Mouse (Mus musculus): ENCODE data around the gene Akt2. TPM values are rescaled to one million over a fixed set of nuclear protein-coding genes. Genes with fewer than 3 reads are reported as not detected.

Gene Akt2
- polyA plus RNA-seq, 1 experiment from 2014 or later = 44.1 TPM

DNA sequence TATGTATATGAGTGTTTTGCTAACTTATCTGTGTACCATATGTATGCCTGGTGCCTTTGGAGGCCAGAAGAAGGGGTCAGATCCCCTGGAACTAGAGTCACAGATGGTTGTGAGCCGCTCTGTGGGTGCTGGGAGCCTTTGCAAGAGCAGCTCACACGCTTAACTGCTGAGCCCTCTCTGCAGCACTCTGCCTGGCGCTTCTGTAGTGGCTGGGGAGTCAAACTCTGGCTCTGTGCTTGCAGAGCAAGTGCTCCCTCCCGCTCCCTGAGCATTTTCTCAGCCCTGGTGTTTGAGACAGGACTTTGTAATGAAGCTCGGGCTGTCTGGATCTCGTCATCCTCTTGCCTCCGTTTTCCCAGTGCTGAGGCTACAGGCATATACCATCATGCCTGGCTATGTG lies 6.7 kb downstream of the Akt2 start:
- WGBS = 84% methylated on average over 7 of the region's 7 CpGs
- H3K27me3 ChIP-seq (ENCODE audit: control insufficient read depth, insufficient read depth, low read length) = no peaks in the 10 kb centered on the region
- no peaks in the 10 kb centered on the region for H3K36me3 ChIP-seq (ENCODE audit: control insufficient read depth, insufficient read depth, low read length)
- peaks cover 5% of the 10 kb centered on the region for H3K4me1 ChIP-seq (ENCODE audit: control insufficient read depth, insufficient read depth, low read length)
- no peak for ATAC-seq (ENCODE audit: low read depth)
- no peak overlapping the region for H3K9ac ChIP-seq (replicated peaks; ENCODE audit: low read depth, low read length)
- H3K4me3 ChIP-seq (ENCODE audit: low read depth, low read length) = no peak overlapping the region
- no peak overlapping the region for H3K27ac ChIP-seq (ENCODE audit: low read depth, low read length)
- H3K4me2 ChIP-seq (ENCODE audit: low read depth, low read length) = no peak overlapping the region
- H3K9me3 ChIP-seq (ENCODE audit: control insufficient read depth, low read length) = no peaks in the 10 kb centered on the region

DNA sequence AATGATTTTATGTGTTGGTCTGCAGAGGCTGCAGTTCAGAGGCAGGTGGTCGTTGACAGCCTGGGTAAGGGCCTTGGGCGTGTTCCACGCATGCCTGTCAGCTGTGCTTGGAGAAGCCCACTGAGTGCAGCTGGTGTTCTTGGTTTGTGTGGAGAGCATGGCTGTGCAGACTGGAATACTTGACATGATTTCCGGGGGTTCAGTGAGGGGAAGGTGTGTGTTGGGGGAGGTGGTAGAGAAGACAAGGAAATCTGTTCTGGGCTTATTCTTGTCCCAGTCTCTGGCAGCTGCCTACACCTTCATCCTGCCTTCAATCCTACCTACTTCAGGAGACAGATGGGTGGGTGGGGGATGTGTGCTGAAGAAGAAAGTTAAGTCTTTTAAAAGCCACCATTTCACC lies 10.3 kb downstream of the Akt2 start:
- Histone ChIP-seq H3K4me3 (ENCODE audit: low read depth, low read length) (no peak overlapping the region), H3K27ac (ENCODE audit: low read depth, low read length) (no peak overlapping the region)

GRCm38 (mm10) chr7:27602161-27602560 lies 10.8 kb downstream of the Akt2 start:
- no peaks in the 10 kb centered on the region for H3K36me3 ChIP-seq (ENCODE audit: control insufficient read depth, insufficient read depth, low read length)
- no peak overlapping the region for H3K9ac ChIP-seq (replicated peaks; ENCODE audit: low read depth, low read length)
- peaks cover 12% of the 10 kb centered on the region; the same call in 1 of the 2 replicates for H3K4me1 ChIP-seq (ENCODE audit: control insufficient read depth, insufficient read depth, low read length)
- no peaks in the 10 kb centered on the region for H3K9me3 ChIP-seq (ENCODE audit: control insufficient read depth, low read length)
- no peak overlapping the region for H3K4me2 ChIP-seq (ENCODE audit: low read depth, low read length)
- H3K27ac ChIP-seq (ENCODE audit: low read depth, low read length) = no peak overlapping the region
- H3K4me3 ChIP-seq (ENCODE audit: low read depth, low read length) = no peak overlapping the region
- ATAC-seq (ENCODE audit: low read depth) = no peak
- H3K27me3 ChIP-seq (ENCODE audit: control insufficient read depth, insufficient read depth, low read length) = no peaks in the 10 kb centered on the region
- 78% methylated on average over 2 of the region's 2 CpGs for WGBS

More for the DNA sequence above, 10.3 kb downstream of the Akt2 start:
- no peaks in the 10 kb centered on the region for H3K36me3 ChIP-seq (ENCODE audit: control insufficient read depth, insufficient read depth, low read length)
- H3K9ac ChIP-seq (replicated peaks; ENCODE audit: low read depth, low read length) = no peak overlapping the region
- H3K4me1 ChIP-seq (ENCODE audit: control insufficient read depth, insufficient read depth, low read length) = peaks cover 8% of the 10 kb centered on the region; the same call in 1 of the 2 replicates
- H3K4me2 ChIP-seq (ENCODE audit: low read depth, low read length) = no peak overlapping the region
- WGBS = 53% methylated on average over 4 of the region's 4 CpGs
- H3K27me3 ChIP-seq (ENCODE audit: control insufficient read depth, insufficient read depth, low read length) = no peaks in the 10 kb centered on the region
- no peaks in the 10 kb centered on the region for H3K9me3 ChIP-seq (ENCODE audit: control insufficient read depth, low read length)
- ATAC-seq (ENCODE audit: low read depth) = no peak

- Histone ChIP-seq H3K9ac (replicated peaks; ENCODE audit: low read depth, low read length) (no peak overlapping the region), H3K36me3 (ENCODE audit: control insufficient read depth, insufficient read depth, low read length) (no peaks in the 10 kb centered on the region), H3K4me2 (ENCODE audit: low read depth, low read length) (no peak overlapping the region), H3K9me3 (ENCODE audit: control insufficient read depth, low read length) (no peaks in the 10 kb centered on the region), H3K27ac (ENCODE audit: low read depth, low read length) (no peak overlapping the region), H3K4me1 (ENCODE audit: control insufficient read depth, insufficient read depth, low read length) (peaks cover 12% of the 10 kb centered on the region; the same call in 1 of the 2 replicates), H3K4me3 (ENCODE audit: low read depth, low read length) (no peak overlapping the region), H3K27me3 (ENCODE audit: control insufficient read depth, insufficient read depth, low read length) (no peaks in the 10 kb centered on the region)
- ATAC-seq (ENCODE audit: low read depth) = no peak
- WGBS = 84% methylated on average over 7 of the region's 7 CpGs
Measured at GRCm38 (mm10) chr7:27602835-27603234, 11.5 kb downstream of the Akt2 start.

DNA sequence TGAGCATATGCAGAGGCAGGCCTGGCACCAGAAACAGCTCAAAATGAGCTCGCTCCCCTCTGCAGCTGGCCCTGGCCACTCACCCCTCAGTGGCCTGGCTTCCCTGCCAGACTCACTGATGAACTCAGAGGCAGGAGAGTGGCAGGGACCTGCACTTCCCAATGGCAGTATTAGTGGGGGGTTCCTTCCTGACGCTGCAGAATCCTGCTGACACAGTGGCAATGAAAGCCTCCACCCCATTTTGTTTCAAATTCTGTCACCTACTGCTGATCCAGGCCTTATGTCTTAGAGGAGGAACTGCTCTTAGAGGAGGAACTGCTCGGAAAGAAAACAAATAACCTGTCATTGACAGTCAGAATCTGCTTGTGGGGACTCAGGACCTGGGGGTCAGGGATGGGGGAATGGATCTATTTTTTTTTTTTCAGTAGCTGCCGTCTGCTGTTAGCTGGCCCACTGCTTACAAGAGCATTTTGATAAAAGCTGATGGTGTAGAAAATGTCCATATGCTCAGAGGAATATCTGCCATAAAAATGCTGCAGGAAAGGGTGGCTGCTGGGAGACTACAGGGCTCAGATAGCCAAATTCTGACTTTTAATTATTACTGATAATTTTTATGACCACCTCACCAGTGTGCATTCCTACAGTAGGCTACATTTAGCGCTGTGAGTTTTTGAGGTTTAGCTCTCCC lies 13.5 kb downstream of the Akt2 start:
- H3K4me2 ChIP-seq (ENCODE audit: low read depth, low read length) = no peak overlapping the region
- H3K27me3 ChIP-seq (ENCODE audit: control insufficient read depth, insufficient read depth, low read length) = no peaks in the 10 kb centered on the region
- H3K27ac ChIP-seq (ENCODE audit: low read depth, low read length) = peak overlapping the region; percentile 66
- 42% methylated on average over 5 of the region's 5 CpGs for WGBS
- no peak overlapping the region for H3K4me3 ChIP-seq (ENCODE audit: low read depth, low read length)
- no peak overlapping the region for H3K9ac ChIP-seq (replicated peaks; ENCODE audit: low read depth, low read length)
- 0 out of 2 replicates have a peak, but pooled peaks cover 5% of the 10 kb centered on the region for H3K36me3 ChIP-seq (ENCODE audit: control insufficient read depth, insufficient read depth, low read length)
- peaks cover 12% of the 10 kb centered on the region; the same call in 1 of the 2 replicates for H3K4me1 ChIP-seq (ENCODE audit: control insufficient read depth, insufficient read depth, low read length)
- ATAC-seq (ENCODE audit: low read depth) = no peak
- no peaks in the 10 kb centered on the region for H3K9me3 ChIP-seq (ENCODE audit: control insufficient read depth, low read length)

GRCm38 (mm10) chr7:27605499-27606285 lies 14.3 kb downstream of the Akt2 start:
- Histone ChIP-seq H3K4me1 (ENCODE audit: control insufficient read depth, insufficient read depth, low read length) (peaks cover 12% of the 10 kb centered on the region; the same call in 1 of the 2 replicates), H3K4me2 (ENCODE audit: low read depth, low read length) (no peak overlapping the region), H3K4me3 (ENCODE audit: low read depth, low read length) (no peak overlapping the region), H3K9me3 (ENCODE audit: control insufficient read depth, low read length) (no peaks in the 10 kb centered on the region), H3K27ac (ENCODE audit: low read depth, low read length) (peak overlapping the region; percentile 66), H3K36me3 (ENCODE audit: control insufficient read depth, insufficient read depth, low read length) (0 out of 2 replicates have a peak, but pooled peaks cover 8% of the 10 kb centered on the region), H3K9ac (replicated peaks; ENCODE audit: low read depth, low read length) (no peak overlapping the region), H3K27me3 (ENCODE audit: control insufficient read depth, insufficient read depth, low read length) (no peaks in the 10 kb centered on the region)
- 82% methylated on average over 9 of the region's 9 CpGs for WGBS
- ATAC-seq (ENCODE audit: low read depth) = no peak

- ATAC-seq (ENCODE audit: low read depth) = no peak
- 60% methylated on average over 10 of the region's 10 CpGs for WGBS
Measured at GRCm38 (mm10) chr7:27606481-27607254, 15.3 kb downstream of the Akt2 start.

GRCm38 (mm10) chr7:27607580-27607979 lies 16.2 kb downstream of the Akt2 start:
- Histone ChIP-seq H3K9ac (replicated peaks; ENCODE audit: low read depth, low read length) (no peak overlapping the region), H3K36me3 (ENCODE audit: control insufficient read depth, insufficient read depth, low read length) (0 out of 2 replicates have a peak, but pooled peaks cover 8% of the 10 kb centered on the region), H3K4me3 (ENCODE audit: low read depth, low read length) (no peak overlapping the region), H3K27me3 (ENCODE audit: control insufficient read depth, insufficient read depth, low read length) (no peaks in the 10 kb centered on the region), H3K9me3 (ENCODE audit: control insufficient read depth, low read length) (no peaks in the 10 kb centered on the region), H3K4me1 (ENCODE audit: control insufficient read depth, insufficient read depth, low read length) (peaks cover 12% of the 10 kb centered on the region; the same call in 1 of the 2 replicates), H3K27ac (ENCODE audit: low read depth, low read length) (no peak overlapping the region), H3K4me2 (ENCODE audit: low read depth, low read length) (no peak overlapping the region)
- no peak for ATAC-seq (ENCODE audit: low read depth)
- WGBS = 38% methylated on average over 5 of the region's 5 CpGs

More at GRCm38 (mm10) chr7:27606481-27607254, 15.3 kb downstream of the Akt2 start:
- Histone ChIP-seq H3K4me3 (ENCODE audit: low read depth, low read length) (no peak overlapping the region), H3K36me3 (ENCODE audit: control insufficient read depth, insufficient read depth, low read length) (0 out of 2 replicates have a peak, but pooled peaks cover 8% of the 10 kb centered on the region), H3K4me1 (ENCODE audit: control insufficient read depth, insufficient read depth, low read length) (peaks cover 12% of the 10 kb centered on the region; the same call in 1 of the 2 replicates), H3K9ac (replicated peaks; ENCODE audit: low read depth, low read length) (no peak overlapping the region), H3K4me2 (ENCODE audit: low read depth, low read length) (no peak overlapping the region), H3K27ac (ENCODE audit: low read depth, low read length) (no peak overlapping the region), H3K27me3 (ENCODE audit: control insufficient read depth, insufficient read depth, low read length) (no peaks in the 10 kb centered on the region), H3K9me3 (ENCODE audit: control insufficient read depth, low read length) (no peaks in the 10 kb centered on the region)
